Mouse (Mus musculus): Measurements from ENCODE around the gene Frmd5.

Gene Frmd5

DNA sequence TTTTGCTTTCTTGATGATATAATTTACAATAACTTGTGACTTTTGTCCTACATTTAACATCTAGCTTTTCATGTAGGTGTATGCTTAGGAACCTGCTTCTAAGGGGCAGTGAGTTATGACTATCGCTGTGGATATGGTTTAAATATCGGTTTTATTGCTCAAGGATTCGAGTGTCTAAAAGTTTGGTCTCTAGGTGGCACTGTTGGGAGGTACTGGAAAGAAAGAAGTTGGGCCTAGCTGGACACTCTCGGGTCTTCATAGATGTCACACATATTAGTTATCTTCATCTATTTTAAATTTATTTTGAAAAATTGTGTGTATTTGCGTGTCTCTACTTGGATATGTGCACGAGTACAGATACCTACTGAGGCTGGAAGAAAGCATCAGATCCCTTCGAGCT lies 127.2 kb downstream of the Frmd5 start:
- no peak for DNase-seq

DNA sequence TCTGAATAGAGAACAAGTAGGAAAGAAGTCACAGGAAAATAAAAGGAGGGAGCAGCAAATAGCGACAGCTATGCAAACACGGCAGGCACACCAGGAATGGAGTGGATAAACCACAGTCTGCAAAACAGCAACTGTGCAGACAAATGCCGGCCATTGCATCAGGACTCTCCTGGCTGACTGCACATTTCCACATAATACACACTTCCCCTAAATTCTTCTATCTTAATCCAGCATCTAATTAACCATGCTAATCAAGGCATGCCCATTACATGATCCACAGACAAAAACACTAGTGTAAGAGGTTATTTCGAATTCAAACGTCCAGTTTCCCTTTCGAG lies 129.3 kb downstream of the Frmd5 start:
- DNase-seq, result no peak

DNA sequence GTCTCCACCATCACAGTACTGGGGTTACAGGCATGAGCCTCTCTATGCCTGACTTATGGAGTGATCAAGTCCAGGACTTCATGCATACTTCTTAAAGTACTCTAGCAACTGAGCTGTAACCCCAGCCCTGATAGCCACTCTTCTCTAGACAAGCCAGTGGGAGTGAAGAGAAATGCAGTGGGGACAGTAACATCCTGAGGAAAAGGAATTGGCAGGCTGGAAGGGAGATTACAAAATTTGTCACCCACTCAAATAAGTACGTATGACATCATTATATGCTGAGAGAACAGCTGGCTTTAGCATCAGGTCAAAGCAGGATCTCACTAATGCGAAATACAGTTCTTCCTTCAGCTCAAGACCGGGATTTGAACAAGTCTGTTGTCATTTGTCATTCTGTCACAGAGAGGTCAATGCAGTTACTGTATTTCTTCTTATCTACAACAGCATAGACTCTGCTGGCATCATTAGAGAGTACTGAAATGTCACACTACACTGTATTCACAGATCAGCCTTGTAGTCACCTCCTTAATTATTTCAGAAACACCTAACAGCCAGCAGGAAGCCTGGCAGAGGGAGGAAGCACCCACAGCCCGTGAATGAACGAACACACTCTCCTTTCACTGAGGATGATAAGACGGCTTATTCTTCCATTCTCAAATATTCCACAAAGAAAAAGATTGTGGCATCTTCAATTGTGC lies 129.8 kb downstream of the Frmd5 start:
- DNase-seq, result no peak

DNA sequence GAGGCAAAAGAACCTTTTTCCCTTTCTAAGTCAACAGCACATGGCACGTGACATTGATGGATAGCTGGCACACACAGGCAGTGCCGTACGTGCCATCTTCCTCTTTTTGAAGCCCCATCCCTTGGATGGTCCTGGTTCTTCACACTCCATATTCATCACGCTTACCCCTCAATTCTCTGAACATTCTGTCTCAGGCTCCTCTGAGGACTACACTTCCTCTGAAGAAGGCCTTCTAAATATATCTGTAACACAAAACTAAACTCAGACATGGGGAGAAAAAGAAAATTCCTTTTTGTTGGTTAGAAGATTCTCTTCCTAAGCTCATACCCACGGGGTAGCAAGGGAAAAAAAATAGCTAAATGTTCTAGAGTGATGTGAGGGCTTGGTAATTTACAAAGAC lies 131.0 kb downstream of the Frmd5 start:
- no peak for DNase-seq

DNA sequence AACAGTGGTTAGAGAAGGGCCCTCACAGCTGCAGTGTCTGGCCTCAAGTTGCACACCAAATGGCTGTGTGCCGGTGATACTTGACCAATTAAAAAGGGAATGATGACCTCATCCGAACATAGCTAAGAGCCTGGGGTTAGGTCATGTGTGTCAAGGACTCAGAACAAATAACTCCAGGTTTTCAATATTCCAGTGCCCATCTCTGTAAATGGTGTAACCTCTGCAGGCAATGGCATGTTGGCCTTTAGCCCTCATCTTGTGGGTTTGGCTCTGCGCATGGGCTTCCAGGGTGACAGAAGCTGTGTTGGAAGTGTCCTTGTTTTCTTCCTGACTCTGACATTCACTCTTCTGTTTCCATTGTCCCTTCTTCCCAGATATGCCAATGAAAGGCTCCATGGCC lies 131.8 kb downstream of the Frmd5 start:
- DNase-seq, result no peak

DNA sequence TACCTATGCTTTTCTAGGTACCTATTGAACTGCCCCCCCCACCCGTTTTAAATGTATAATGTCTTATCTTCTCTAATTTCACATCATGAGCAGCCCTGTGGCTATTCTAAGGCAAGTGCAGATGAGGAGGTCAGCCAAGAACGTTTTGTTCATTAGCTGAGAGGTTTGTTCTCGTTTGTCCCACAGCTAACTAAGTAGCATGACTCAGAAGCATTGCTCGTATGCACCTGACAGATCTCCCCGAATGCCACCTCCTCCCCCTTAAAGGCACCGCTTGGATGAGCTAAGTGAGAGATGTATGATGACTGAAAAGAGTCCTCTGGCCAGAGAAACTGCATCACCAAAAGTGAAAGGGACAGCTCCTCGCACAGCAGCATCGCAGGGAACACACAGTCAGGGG lies 132.7 kb downstream of the Frmd5 start:
- no peak for DNase-seq

DNA sequence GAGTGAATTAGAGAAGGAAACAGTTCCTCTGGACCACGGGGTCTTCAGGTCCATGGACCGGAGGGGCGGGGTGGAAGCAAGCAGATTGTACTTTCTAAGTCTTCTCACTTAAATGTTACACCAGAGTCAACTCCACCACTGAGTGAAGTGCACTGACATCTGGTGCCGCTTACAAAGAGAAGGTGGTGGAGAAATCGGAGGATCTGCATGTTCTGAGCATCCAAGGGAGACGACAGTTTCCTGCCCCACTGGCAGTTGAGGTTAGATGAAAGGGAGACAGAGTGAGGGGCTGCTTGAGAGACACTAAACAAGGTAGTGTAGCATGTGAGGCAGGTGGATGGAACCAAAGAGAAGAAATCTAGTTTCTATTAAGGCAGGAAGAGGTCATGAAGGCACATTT lies 137.0 kb downstream of the Frmd5 start:
- no peak for DNase-seq

DNA sequence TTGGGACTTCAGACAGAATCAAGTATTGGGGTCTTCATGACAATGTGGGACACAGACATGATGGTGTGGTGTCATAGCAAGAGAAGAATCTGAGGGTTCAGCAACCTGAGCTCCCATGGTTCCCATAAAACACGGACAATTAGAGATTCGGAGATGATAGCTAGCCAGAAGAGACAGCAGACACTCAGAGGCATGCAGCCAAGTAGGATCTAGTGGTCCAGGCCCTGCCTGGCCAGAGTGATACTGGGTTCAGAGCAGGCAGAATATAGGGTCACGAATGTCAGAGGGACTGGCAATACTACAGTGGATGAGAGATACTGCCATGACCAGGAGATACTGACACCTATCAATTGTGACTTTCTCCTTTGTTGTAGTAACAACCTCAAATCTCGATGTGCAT lies 138.6 kb downstream of the Frmd5 start:
- DNase-seq, result no peak

DNA sequence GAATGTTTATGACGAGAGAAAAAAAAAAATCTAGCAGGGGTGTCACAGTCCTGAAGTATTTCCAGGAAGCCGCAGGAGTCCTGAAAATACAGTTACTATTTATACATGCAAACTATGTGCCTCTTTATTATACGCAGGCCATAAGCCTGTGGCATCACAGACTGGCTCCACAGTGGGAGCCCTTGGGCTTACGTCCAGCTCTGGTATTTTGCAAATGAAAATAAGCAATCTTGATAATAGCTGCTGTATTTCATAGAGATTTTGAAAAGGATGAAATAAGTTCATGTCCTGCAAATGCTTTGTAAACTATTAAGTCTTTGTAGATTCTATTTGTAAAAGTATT lies 145.8 kb downstream of the Frmd5 start:
- DNase-seq, result no peak

DNA sequence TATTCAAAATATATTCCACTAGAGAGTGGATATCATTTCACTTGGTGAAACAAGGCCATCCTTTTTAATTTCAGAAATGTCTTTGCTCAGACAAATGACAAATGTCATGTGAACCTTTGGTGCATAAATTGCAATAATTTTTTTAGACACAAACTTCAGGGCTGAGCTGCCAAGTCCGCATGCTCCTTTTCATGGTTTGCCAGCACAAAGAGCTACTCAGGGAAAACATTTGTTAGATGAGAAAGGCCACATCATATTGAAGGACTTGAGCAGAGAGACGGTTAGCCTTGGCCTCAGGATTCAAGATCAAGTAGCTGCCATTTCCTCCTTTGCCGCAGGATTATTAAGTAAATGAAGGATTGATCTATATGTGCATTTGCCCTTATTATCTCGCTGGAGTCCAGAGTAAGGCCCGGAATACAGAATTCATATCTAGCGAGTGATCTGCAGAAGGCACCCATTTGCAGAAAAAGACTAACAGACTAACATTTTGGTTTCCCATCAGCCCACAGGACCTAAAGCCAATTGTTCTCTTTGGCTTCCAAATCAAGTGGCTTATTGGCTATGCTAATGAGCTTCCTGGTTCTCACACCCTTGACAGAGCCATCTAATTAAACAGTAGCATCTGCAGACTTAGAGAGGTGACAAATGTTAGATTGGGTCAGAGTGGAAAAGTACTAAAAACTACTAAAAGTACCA lies 146.3 kb downstream of the Frmd5 start:
- DNase-seq, result no peak

DNA sequence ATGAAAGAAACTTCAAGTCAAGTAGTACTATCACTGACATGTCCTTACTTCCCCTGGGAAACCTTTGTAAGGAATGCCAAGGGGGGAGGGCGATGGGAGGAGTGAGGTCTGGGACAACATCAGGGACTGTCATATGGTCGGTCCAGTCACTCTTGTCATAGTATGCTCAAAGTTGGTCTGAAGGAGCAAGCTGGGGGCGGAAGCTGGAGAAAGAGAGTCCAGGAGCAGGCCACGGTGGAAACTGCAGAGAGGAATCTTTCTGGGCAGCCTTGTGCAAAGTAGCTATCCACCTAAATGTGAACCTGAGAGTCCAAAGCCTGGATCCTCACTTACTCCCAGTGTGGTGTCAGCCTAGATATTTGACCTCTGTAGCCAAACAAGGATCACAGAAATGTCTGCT lies 147.5 kb downstream of the Frmd5 start:
- no peak for DNase-seq

DNA sequence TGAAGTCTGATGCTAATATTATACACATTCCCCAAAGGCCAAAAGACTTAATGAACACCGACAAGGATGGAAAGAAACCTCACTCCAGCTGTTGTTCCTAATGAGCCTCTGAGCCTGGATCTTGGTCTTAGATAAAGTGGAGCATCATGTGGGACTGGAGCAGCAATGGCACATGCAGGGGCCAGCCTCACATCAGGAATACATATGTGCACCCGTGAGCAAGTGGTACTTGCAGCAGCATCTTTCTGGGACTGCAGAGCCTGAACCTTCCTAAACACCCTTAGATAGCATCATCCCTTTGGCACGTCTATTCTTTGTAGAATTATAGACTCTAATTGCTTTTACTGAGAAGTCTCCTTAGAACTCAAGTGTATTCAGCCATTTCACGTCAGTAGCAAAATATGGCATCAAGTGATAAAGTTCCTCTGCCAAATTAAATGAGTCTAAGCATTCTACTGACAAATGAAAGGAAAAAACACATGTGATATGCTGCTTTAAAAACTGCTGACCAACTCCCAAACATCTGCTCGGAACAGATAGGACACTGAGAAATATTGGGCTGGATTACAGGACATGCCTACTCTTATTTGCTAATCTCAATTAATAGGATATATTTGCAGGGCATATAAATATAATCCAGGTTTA lies 148.6 kb downstream of the Frmd5 start:
- no peak for DNase-seq

DNA sequence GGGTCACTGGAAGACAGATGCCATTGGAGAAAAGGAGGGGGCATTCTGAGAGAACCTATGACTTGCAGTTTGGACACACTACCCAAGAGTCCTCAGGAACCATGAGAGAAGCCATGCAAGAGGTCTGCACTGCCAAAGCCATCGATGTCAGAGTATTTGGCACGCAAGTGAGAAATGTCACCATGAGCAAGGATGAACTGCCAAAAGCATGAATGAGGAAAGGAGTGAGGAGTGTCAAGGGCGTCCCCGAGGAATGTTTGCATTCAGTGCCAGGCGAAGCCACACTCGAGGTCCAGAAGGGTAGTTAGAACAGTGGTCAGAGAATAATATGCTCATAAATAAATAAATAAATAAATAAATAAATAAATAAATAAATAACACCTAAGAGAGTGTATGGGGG lies 150.9 kb downstream of the Frmd5 start:
- no peak for DNase-seq

DNA sequence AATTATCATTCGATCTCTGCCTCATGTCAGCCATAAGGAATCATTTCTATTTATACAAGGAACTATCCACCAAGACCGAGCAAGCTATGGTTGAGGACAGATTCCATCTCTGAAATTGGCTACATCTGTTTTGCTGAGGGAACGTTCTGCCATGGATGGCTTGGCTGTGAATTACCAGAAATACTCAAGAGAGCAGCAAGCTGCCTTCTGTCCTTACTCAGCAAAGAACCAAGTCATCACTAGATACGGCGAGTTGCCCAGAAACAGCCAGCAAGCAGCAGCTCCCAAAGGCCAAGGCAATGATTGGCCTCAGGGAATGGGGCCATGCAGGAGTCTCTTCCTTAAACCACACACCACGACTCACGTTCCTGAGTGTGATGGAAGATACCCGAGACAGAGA lies 151.8 kb downstream of the Frmd5 start:
- no peak for DNase-seq

DNA sequence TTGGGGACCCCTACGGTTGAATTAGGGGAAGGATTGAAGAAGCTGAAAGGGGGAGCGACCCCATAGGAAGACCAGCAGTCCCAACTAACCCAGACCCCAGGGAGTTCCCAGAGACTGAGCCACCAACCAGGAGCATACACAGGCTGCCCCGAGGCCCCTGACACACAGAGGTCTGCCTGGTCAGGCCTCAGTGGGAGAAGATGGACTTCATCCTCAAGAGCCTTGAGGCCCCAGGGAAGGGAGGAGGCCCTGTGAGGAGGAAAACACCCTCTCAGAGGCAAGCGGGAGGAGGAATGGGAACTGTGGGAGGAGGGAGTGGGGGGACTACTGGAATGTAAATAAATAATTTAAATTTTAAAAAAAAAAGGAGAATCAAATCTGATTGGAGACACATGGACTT lies 160.4 kb downstream of the Frmd5 start:
- no peak for DNase-seq

DNA sequence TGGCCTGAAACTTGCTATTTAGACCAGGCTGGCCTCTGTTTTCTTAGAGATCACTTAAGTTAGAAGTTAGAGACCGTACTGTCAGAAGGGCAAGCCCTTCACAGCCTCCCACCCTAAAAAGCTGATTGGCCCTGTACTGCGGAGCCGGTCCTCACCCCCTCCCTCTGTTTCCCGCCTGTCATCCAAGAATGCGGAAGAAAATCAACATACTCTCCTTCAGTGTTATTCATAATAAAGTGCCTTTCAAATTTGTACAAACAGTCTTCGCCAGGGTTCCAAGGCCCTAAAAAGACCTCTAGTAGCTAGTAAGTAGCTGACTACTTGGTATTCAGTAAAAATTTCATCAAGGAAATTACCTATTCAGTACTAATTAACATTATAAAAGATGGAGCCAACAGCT lies 164.0 kb downstream of the Frmd5 start:
- DNase-seq, result no peak

DNA sequence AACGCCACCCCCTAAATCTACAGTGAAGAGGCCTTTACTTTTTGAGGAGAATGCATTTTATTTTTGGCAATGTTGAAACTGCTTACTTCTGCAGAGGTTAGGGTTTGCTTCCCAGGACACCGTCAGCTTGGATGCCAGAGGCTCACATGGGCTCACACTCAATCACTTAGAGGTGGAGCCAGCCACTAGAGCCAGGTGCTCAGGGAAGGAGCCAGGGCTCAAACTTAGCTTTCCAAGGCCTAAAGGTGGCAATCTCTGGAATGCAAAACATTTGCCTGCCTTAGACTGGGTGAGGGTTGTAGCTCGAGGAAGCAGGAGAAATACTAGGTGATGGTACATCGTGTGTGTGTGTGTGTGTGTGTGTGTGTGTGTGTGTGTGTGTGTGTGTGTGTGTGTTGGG lies 174.8 kb downstream of the Frmd5 start:
- DNase-seq, result no peak

DNA sequence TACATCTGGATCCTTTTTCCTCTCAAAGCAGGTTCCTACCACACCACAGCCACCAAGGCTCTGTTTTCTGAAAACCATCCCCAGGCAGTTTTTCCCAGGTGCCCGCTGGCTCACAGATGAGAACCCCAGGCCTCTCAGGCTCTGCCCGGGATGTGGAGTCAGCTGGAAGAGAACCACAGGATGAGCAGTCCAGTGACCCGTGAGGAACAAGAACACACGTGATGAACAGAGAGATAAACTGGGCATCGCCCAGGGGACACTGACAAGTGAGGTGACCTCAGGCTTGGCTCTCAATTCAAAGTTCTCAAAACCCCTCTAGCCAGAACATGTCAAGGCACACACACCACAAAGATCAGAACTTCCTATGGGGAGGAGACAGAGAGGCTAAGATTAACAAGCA lies 176.6 kb downstream of the Frmd5 start:
- no peak for DNase-seq

DNA sequence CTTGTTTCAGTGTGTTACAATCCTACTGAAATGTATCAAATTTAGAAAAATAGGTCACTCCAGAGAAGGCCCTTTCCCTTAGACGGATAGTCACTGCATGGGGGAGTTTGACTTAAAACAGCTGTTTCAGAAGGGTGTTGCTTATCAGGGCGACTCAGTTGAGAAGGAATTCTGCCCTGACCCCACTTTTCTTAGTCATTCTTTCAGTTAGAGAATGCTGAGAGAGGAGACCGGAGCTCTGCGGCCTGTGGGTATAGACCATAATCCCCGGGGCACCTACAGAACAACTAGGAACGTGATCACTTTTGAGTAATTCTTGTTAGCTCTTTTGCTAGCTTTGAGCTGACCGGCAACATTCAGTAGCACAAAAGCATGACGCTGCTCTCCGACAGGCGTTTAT lies 178.6 kb downstream of the Frmd5 start:
- no peak for DNase-seq

DNA sequence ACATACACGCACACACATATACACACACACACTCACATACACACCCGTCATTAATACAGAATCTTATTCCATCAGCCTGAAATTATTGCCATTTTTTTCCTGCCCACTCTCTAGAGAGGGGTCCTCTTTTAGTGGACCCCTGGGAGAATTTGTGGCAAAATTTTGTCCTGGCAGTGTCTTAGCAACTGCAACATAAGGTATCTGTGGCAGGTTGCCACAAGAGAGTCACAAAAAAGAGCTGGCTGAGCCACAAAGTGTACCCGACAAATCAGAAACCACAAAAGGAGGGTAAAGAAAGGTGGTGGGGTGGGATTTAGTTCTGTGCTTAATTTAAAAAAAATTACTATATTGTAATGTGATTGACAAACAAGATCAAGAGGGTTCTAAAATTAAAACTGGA lies 181.0 kb downstream of the Frmd5 start:
- no peak for DNase-seq

DNA sequence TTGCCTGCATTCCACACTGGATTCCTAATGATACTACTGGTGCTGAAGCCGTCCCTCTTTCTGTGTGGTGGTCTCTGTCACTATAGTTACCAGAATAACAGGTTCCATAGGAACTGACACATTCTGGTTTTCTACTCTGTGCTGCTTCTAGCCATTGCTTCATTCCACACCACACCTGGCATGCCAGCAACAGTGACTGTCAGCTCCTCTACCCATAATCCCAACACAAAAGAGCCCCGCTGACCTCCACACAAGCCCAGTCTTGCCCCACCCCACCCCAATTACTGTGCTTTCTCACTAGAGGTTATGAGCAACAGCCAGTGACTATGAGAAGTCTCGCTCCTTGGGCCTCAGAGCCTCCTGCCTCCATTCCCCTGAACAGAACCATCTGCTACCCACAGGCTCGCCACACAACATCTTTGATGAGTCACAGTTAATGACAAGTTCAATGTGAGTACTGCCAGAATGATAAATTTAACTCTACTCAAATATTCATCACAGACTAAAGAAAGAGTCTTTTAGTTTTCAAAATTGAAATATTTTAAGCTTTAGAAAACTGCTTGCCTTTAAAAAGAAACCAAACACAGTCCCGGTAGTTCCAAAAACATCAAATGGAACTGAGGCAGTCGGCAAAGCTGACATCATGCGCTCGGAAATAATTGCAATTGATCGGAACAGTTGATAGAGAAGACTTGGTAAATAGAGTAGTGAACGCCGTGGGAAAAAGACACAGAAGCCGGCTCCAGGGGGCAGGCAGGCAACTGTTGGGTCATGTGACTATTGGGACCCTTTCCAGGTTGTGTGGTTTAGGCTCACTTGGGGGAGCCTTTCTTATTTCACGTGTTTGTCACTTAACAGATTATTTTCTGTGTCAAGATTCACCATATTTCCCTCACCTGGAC lies 185.4 kb downstream of the Frmd5 start:
- no peak for DNase-seq

DNA sequence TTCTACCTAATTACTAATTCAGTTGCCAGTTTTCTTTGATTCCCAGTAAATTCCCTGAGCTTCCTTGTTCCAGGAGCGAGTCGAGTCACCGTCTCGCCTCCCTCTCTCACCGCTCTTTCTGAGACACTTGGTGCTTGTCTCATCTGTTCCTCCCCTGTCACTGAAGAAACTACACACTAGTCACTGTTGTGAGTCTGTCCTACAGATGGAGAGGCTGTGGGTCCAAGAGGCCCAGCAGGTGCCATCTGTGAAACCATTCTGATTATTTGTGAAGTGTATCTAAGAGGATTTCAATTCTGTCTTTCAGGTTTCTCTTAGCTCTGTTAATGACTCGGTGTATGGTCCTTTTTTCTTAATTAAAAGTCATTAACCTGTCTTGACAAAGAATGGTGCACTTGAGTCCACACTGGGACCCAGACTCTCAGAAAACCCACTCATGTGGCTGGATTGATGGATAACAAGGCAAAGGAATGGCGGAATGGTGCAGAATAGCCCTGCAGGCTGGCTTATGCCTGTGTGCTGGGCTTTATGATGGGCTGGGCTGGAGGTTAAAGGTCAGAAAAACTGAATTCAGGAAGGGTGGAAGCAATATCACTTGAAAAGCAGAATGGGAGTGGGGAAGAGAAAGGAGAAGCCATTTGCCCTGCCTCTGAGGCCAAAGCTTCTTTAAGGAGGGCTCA lies 186.2 kb downstream of the Frmd5 start:
- DNase-seq, result no peak

DNA sequence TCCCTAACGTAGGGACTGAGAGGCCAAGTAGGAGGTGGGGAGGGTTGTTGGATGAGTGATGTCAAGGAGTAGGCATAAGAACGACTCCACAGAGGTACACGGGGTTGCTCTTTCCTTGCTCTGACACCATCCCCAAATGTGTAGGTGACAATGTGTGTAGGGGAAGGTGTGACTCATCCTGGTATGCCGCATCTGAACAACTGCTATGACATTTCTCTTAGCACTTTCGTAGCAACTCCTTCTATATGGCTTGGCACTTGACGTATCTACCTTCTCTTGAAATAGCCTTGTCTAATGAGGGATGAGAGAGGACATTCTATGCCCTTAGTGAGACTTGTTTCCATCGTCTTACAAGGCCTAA lies 191.7 kb downstream of the Frmd5 start:
- no peak for DNase-seq

Data from kidney, adult 8-10 months (tissue).